ENCODE assay signal across 29 mouse cellular contexts in genomic region chr2:128118971-128119370, GRCm38 (mm10).
"Had no signal": no experiment of that assay in that cellular context is flagged by ENCODE, and none has a peak within 500 bp of the region (broad histone marks: within the 10 kb centered on the region; RNA-seq: fewer than 3 reads in every experiment).

No protein-coding gene starts in this region.

- H3K9me3 ChIP-seq: limb, embryonic 12.5 days; limb, embryonic 13.5 days; limb, embryonic 15.5 days; liver, embryonic 12.5 days; liver, embryonic 13.5 days; liver, embryonic 15.5 days; lung, embryonic 15.5 days; megakaryocyte, embryonic 14.5 days; midbrain, embryonic 10.5 days; midbrain, embryonic 12.5 days; midbrain, embryonic 13.5 days; midbrain, embryonic 15.5 days; neural tube, embryonic 12.5 days had no signal

- ATAC-seq: liver, embryonic 12.5 days; liver, postnatal 0 days; lung, postnatal 0 days; midbrain, embryonic 13.5 days; midbrain, embryonic 15.5 days; midbrain, embryonic 16.5 days had no signal

- H3K4me3 ChIP-seq: limb, embryonic 12.5 days; limb, embryonic 13.5 days; limb, embryonic 15.5 days; liver, embryonic 12.5 days; liver, embryonic 13.5 days; liver, embryonic 15.5 days; lung, embryonic 15.5 days; megakaryocyte, embryonic 14.5 days; midbrain, embryonic 10.5 days; midbrain, embryonic 12.5 days; midbrain, embryonic 13.5 days; midbrain, embryonic 15.5 days; myocyte; neural tube, embryonic 12.5 days had no signal

- H3K36me3 ChIP-seq: limb, embryonic 12.5 days; limb, embryonic 13.5 days; limb, embryonic 15.5 days; liver, embryonic 12.5 days; liver, embryonic 13.5 days; liver, embryonic 15.5 days; lung, embryonic 15.5 days; midbrain, embryonic 10.5 days; midbrain, embryonic 12.5 days; midbrain, embryonic 13.5 days; midbrain, embryonic 15.5 days; neural tube, embryonic 12.5 days had no signal

- H3K27ac ChIP-seq: limb, embryonic 12.5 days; limb, embryonic 13.5 days; limb, embryonic 15.5 days; liver, embryonic 12.5 days; liver, embryonic 13.5 days; liver, embryonic 14.5 days; liver, embryonic 15.5 days; lung, embryonic 15.5 days; macrophage; midbrain, embryonic 10.5 days; midbrain, embryonic 12.5 days; midbrain, embryonic 13.5 days; midbrain, embryonic 15.5 days; neural tube, embryonic 12.5 days had no signal

- DNase-seq: left cerebral cortex, postnatal 4 days; liver; liver, embryonic 13.5 days; liver, postnatal 0 days; lung, adult 18-20 months; lung, adult 2 months; lung, embryonic 14.5 days; lung, postnatal 10 days; lung, postnatal 14 days; lung, postnatal 36 days; lung, postnatal 4 days; midbrain, embryonic 14.5 days had no signal
